Mouse (Mus musculus): ENCODE measurements around the gene Olfr224.

- TF ChIP-seq POLR2A (IDR thresholded peaks at IDR 0.05; ENCODE audit: low read depth, low read length) (no peak), CTCF (IDR thresholded peaks at IDR 0.05; ENCODE audit: extremely low read depth, insufficient read depth, insufficient read length, insufficient replicate concordance) (no peak)
Measured at GRCm38 (mm10) chr11:58607030-58607429, 36.7 kb upstream of the Olfr224 start.
